Mouse (Mus musculus): Measurements from ENCODE around the gene Thap7. TPM values are rescaled to one million over a fixed set of nuclear protein-coding genes. Genes with fewer than 3 reads are reported as not detected.

Gene Thap7
- polyA plus RNA-seq (2012; rRNA removed), result 87.3 and 90.4 TPM in 2 replicates

GRCm38 (mm10) chr16:17530640-17531288, at the start of gene Thap7:
Thap7 (minus strand) TSS chr16:17531136.
- Histone ChIP-seq H3K4me3 (replicated peaks; ENCODE audit: extremely low read depth, low read depth, low read length) (peak within 1 kb of the TSS; percentile 88), H3K4me1 (ENCODE audit: control insufficient read depth, insufficient read depth, low read length) (peaks cover 6% of the 10 kb centered on the region)
- no peak for TF ChIP-seq CTCF (IDR thresholded peaks at IDR 0.05; ENCODE audit: insufficient read depth, low read length)
- TF ChIP-seq POLR2A (IDR thresholded peaks at IDR 0.05; ENCODE audit: borderline replicate concordance, extremely low read depth, low read depth, low read length), result peak; percentile 93
- WGBS, result under 1% methylated on average over 67 of the region's 67 CpGs
- peak; percentile 97 for DNase-seq

- no peak for TF ChIP-seq CTCF (IDR thresholded peaks at IDR 0.05; ENCODE audit: insufficient read depth, low read length)
- TF ChIP-seq POLR2A (IDR thresholded peaks at IDR 0.05; ENCODE audit: borderline replicate concordance, extremely low read depth, low read depth, low read length), result no peak
- WGBS, result 17% methylated on average over 8 of the region's 8 CpGs
- Histone ChIP-seq H3K4me1 (ENCODE audit: control insufficient read depth, insufficient read depth, low read length) (0 out of 2 replicates have a peak, but pooled peaks cover 2% of the 10 kb centered on the region), H3K4me3 (replicated peaks; ENCODE audit: extremely low read depth, low read depth, low read length) (peak overlapping the region; percentile 72)
- no peak for DNase-seq
Measured at GRCm38 (mm10) chr16:17576825-17577215, 45.9 kb upstream of the Thap7 start.

- 11% methylated on average over 45 of the region's 45 CpGs for WGBS
- DNase-seq, result peak; percentile 69
- Histone ChIP-seq H3K4me1 (ENCODE audit: control insufficient read depth, insufficient read depth, low read length) (0 out of 2 replicates have a peak, but pooled peaks cover 2% of the 10 kb centered on the region), H3K4me3 (replicated peaks; ENCODE audit: extremely low read depth, low read depth, low read length) (peak overlapping the region; percentile 72)
- TF ChIP-seq CTCF (IDR thresholded peaks at IDR 0.05; ENCODE audit: insufficient read depth, low read length), result no peak
- peak; percentile 42; the same call in 1 of the 2 replicates for TF ChIP-seq POLR2A (IDR thresholded peaks at IDR 0.05; ENCODE audit: borderline replicate concordance, extremely low read depth, low read depth, low read length)
Measured at GRCm38 (mm10) chr16:17575870-17576824, 45.2 kb upstream of the Thap7 start.

- no peak for DNase-seq
- no peak for TF ChIP-seq CTCF (IDR thresholded peaks at IDR 0.05; ENCODE audit: insufficient read depth, low read length)
- no peak for TF ChIP-seq POLR2A (IDR thresholded peaks at IDR 0.05; ENCODE audit: borderline replicate concordance, extremely low read depth, low read depth, low read length)
- no peak overlapping the region for H3K4me3 ChIP-seq (replicated peaks; ENCODE audit: extremely low read depth, low read depth, low read length)
- H3K4me1 ChIP-seq (ENCODE audit: control insufficient read depth, insufficient read depth, low read length), result 0 out of 2 replicates have a peak, but pooled peaks cover 2% of the 10 kb centered on the region
- WGBS, result 22% methylated on average over 4 of the region's 4 CpGs
Measured at GRCm38 (mm10) chr16:17566186-17566585, 35.2 kb upstream of the Thap7 start.

DNA sequence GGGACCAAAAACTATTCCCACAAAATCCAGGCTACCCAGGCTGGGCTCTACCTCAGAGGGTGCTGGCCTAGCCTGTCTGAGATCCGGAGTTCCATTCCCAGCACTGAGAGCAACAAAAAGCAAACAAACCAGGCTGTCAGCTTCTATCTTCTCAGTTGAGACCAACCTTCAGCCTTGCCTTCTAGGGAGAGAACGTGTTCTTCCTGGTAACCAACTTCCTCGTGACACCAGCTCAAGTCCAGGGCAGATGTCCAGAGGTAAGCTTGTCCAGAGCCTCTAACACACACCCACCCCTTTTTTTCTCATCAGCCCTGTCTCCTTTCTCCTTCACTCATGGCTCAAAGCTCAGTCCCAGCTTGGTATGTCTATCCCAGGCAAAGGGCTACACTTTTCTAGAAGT, 33.8 kb upstream of the Thap7 start:
- TF ChIP-seq POLR2A (IDR thresholded peaks at IDR 0.05; ENCODE audit: borderline replicate concordance, extremely low read depth, low read depth, low read length), result no peak
- no peak for TF ChIP-seq CTCF (IDR thresholded peaks at IDR 0.05; ENCODE audit: insufficient read depth, low read length)
- DNase-seq, result no peak
- Histone ChIP-seq H3K4me3 (replicated peaks; ENCODE audit: extremely low read depth, low read depth, low read length) (no peak overlapping the region), H3K4me1 (ENCODE audit: control insufficient read depth, insufficient read depth, low read length) (0 out of 2 replicates have a peak, but pooled peaks cover 2% of the 10 kb centered on the region)
- 57% methylated on average over 3 of the region's 3 CpGs for WGBS

DNA sequence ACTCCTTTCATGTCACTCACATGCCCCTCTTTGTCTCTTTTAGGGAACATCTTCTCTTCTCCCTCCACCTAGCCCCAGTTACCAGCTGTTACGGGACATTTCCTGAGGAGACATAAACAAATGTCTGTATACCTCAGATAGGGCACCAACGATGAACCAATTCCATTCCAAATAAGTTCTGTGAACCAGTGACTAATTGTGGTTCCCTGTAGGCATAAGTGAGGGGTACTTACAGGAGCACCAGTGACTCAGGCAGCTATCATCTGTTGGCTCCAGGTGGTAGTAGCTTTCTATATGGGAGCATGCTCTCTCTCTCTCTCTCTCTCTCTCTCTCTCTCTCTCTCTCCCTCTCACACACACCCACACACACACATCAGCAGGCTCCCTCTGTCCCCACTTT, 33.3 kb upstream of the Thap7 start:
- Histone ChIP-seq H3K4me1 (ENCODE audit: control insufficient read depth, insufficient read depth, low read length) (0 out of 2 replicates have a peak, but pooled peaks cover 2% of the 10 kb centered on the region), H3K4me3 (replicated peaks; ENCODE audit: extremely low read depth, low read depth, low read length) (no peak overlapping the region)
- WGBS, result 39% methylated on average over 2 of the region's 2 CpGs
- DNase-seq, result no peak
- no peak for TF ChIP-seq CTCF (IDR thresholded peaks at IDR 0.05; ENCODE audit: insufficient read depth, low read length)
- TF ChIP-seq POLR2A (IDR thresholded peaks at IDR 0.05; ENCODE audit: borderline replicate concordance, extremely low read depth, low read depth, low read length), result no peak

GRCm38 (mm10) chr16:17563580-17563979, 32.6 kb upstream of the Thap7 start:
- no peak for TF ChIP-seq CTCF (IDR thresholded peaks at IDR 0.05; ENCODE audit: insufficient read depth, low read length)
- no peak for TF ChIP-seq POLR2A (IDR thresholded peaks at IDR 0.05; ENCODE audit: borderline replicate concordance, extremely low read depth, low read depth, low read length)
- WGBS, result 37% methylated on average over 1 of the region's 1 CpGs
- DNase-seq, result no peak
- no peak overlapping the region for H3K4me3 ChIP-seq (replicated peaks; ENCODE audit: extremely low read depth, low read depth, low read length)
- H3K4me1 ChIP-seq (ENCODE audit: control insufficient read depth, insufficient read depth, low read length), result 0 out of 2 replicates have a peak, but pooled peaks cover 2% of the 10 kb centered on the region

GRCm38 (mm10) chr16:17561751-17562208, 30.8 kb upstream of the Thap7 start, which contains the start of gene P2rx6:
P2rx6 (plus strand) TSS chr16:17561885.
- no peak for DNase-seq
- TF ChIP-seq POLR2A (IDR thresholded peaks at IDR 0.05; ENCODE audit: borderline replicate concordance, extremely low read depth, low read depth, low read length) (no peak), CTCF (IDR thresholded peaks at IDR 0.05; ENCODE audit: insufficient read depth, low read length) (no peak)
- Histone ChIP-seq H3K4me1 (ENCODE audit: control insufficient read depth, insufficient read depth, low read length) (0 out of 2 replicates have a peak, but pooled peaks cover 2% of the 10 kb centered on the region), H3K4me3 (replicated peaks; ENCODE audit: extremely low read depth, low read depth, low read length) (peak within 1 kb of the TSS; percentile 39)
- WGBS, result 4% methylated on average over 10 of the region's 10 CpGs

DNA sequence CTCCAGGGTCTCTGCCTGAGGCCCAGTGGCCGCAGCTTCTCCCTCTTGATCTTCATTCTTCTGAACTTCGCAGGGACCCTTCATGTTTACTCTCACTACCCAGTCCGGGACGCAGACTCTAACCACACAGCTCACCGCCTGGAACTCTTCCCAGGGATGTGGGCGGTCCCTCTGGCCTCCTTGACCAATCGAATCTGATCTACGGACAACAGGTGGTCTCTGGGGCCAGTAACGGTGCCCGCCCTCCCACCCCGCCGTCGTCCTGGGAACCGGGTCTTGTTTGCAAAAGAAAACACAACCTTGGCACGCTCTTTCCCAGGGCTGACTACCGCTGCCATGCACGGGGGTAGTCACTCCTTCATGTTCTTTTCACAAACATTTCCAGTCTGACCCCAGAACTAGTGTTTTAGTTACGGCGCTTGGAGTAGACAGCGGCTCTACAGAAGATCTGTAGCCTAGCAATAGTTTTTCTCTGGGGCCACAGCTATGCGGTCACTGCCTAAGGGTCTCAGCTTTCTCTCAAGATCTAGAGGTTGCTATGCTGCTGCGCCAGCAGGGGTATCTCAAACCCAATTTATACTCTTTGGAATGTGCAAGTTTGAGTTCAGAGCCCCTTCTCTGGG, 30.3 kb upstream of the Thap7 start, which contains the start of gene Lrrc74b:
Gene Lrrc74b (minus strand): TSS at position 120 of the 623 bp plus-strand sequence.
- no peak for TF ChIP-seq CTCF (IDR thresholded peaks at IDR 0.05; ENCODE audit: insufficient read depth, low read length)
- TF ChIP-seq POLR2A (IDR thresholded peaks at IDR 0.05; ENCODE audit: borderline replicate concordance, extremely low read depth, low read depth, low read length), result no peak; the same call in 1 of the 2 replicates
- peak within 1 kb of the TSS; percentile 39 for H3K4me3 ChIP-seq (replicated peaks; ENCODE audit: extremely low read depth, low read depth, low read length)
- 3% methylated on average over 22 of the region's 22 CpGs for WGBS
- 0 out of 2 replicates have a peak, but pooled peaks cover 2% of the 10 kb centered on the region for H3K4me1 ChIP-seq (ENCODE audit: control insufficient read depth, insufficient read depth, low read length)
- DNase-seq, result peak; percentile 65
